9 mouse cellular contexts compared by ENCODE assay signal in genomic region chr4:115096435-115097145, GRCm38 (mm10). TPM values are rescaled to one million over a fixed set of nuclear protein-coding genes. Genes with fewer than 3 reads are reported as not detected.
DNase-seq lines count a peak whose midpoint lies in the region; ATAC-seq and TF ChIP-seq lines count a peak whose summit lies in the region.
"Had no signal": no experiment of that assay in that cellular context is flagged by ENCODE, and none has a peak within 500 bp of the region (broad histone marks: within the 10 kb centered on the region; RNA-seq: fewer than 3 reads in every experiment).

No protein-coding gene starts in this region.

- no peak overlapping the region; the same call in 1 of the 2 replicates for H3K27ac ChIP-seq in gastrocnemius, adult 2 months
- H3K27ac ChIP-seq in forebrain, embryonic 10.5 days = peak overlapping the region; percentile 73
- 0 out of 2 replicates have a peak overlapping the region, but pooled peaks have one; percentile 40 for H3K27ac ChIP-seq in midbrain, embryonic 11.5 days (ENCODE audit: low read depth, low read length)

- no peaks in the 10 kb centered on the region for H3K36me3 ChIP-seq in forebrain, embryonic 10.5 days (replicated peaks)
- H3K36me3 ChIP-seq in midbrain, embryonic 11.5 days (ENCODE audit: control insufficient read depth, insufficient read depth, low read length) = no peaks in the 10 kb centered on the region

- intact Hi-C loops in gastrocnemius, adult 2 months (cut with DNase I) = no loop called here

- peaks cover 76% of the 10 kb centered on the region for H3K27me3 ChIP-seq in forebrain, embryonic 10.5 days (ENCODE audit: poor library complexity, severe bottlenecking)
- peaks cover 15% of the 10 kb centered on the region for H3K27me3 ChIP-seq in midbrain, embryonic 11.5 days (ENCODE audit: control insufficient read depth, insufficient read depth, low read length)

- no peak for TF ChIP-seq CTCF in gastrocnemius, adult 2 months (IDR thresholded peaks at IDR 0.05)

- H3K4me3 ChIP-seq in gastrocnemius, adult 2 months = peak overlapping the region; percentile 74
- H3K4me3 ChIP-seq in forebrain, embryonic 10.5 days = peak overlapping the region; percentile 57
- peak overlapping the region; percentile 41; the same call in 1 of the 2 replicates for H3K4me3 ChIP-seq in midbrain, embryonic 11.5 days (ENCODE audit: low read depth, low read length)

- WGBS in forebrain, embryonic 10.5 days = 20% methylated on average over 11 of the region's 11 CpGs
- WGBS in midbrain, embryonic 11.5 days = 16% methylated on average over 11 of the region's 11 CpGs

- no peak for DNase-seq in gastrocnemius, adult 2 months
- no peak for DNase-seq in gastrocnemius, adult 8-10 months (ENCODE audit: low spot score in 2 of 2)
- DNase-seq in forebrain, embryonic 10.5 days (ENCODE audit: extremely low spot score, low spot score) = no peak
- peak; percentile 54 for DNase-seq in kidney, adult 9 months
- peak; percentile 88 for DNase-seq in midbrain, embryonic 11.5 days (ENCODE audit: low spot score, missing footprints)
- DNase-seq in urinary bladder, postnatal 14 days (ENCODE audit: low spot score) = no peak
- DNase-seq in frontal cortex, postnatal 10 days (ENCODE audit: low spot score in 2 of 2) = no peak
- no peak for DNase-seq in right cerebral cortex, postnatal 36 days (ENCODE audit: low spot score in 2 of 2)

- peak; percentile 23; the same call in 1 of the 2 replicates for ATAC-seq in midbrain, embryonic 11.5 days (ENCODE audit: low FRiP score)

- H3K9ac ChIP-seq in midbrain, embryonic 11.5 days (ENCODE audit: low read length) = no peak overlapping the region; the same call in 1 of the 2 replicates

- no peaks in the 10 kb centered on the region for H3K9me3 ChIP-seq in forebrain, embryonic 10.5 days
- H3K9me3 ChIP-seq in midbrain, embryonic 11.5 days (ENCODE audit: control insufficient read depth, low read length) = no peaks in the 10 kb centered on the region

- peaks cover 19% of the 10 kb centered on the region for H3K4me1 ChIP-seq in forebrain, embryonic 10.5 days
- H3K4me1 ChIP-seq in midbrain, embryonic 11.5 days (ENCODE audit: control insufficient read depth, insufficient read depth, low read length) = peaks cover 6% of the 10 kb centered on the region

- H3K4me2 ChIP-seq in midbrain, embryonic 11.5 days = peak overlapping the region; percentile 78

RNA-seq across cellular contexts. Expression of gene Pdzk1ip1, which starts 8.1 kb away (rescaled TPM):
- not detected for total RNA-seq in gastrocnemius, adult 2 months (2021)
- not detected for total RNA-seq in gastrocnemius, adult 8-10 months (2022)
- 7.4 and 12.6 TPM in 2 replicates for polyA plus RNA-seq in forebrain, embryonic 10.5 days (2016; fragmentation: Nextera tagmentation; extraction: Ambion mirVana)
- 14.6 and 16.6 TPM in 2 replicates for polyA plus RNA-seq in midbrain, embryonic 11.5 days (2014; fragmentation: Nextera tagmentation; extraction: Ambion mirVana)

RNA-seq across cellular contexts. Expression of gene Cyp4x1, which starts 37.5 kb away (rescaled TPM):
- total RNA-seq in gastrocnemius, adult 2 months (2021) = not detected
- total RNA-seq in gastrocnemius, adult 8-10 months (2022) = not detected
- polyA plus RNA-seq in forebrain, embryonic 10.5 days (2016; fragmentation: Nextera tagmentation; extraction: Ambion mirVana) = 0.07 and 0.12 TPM in 2 replicates
- 0.90 and 1.4 TPM in 2 replicates for polyA plus RNA-seq in midbrain, embryonic 11.5 days (2014; fragmentation: Nextera tagmentation; extraction: Ambion mirVana)
- total RNA-seq: heart, adult 18-20 months had no signal

RNA-seq across cellular contexts. Expression of gene Tal1, which starts 40.4 kb away (rescaled TPM):
- 1 to 10 TPM in 1 of 2 experiments, under 1 TPM in 1; 0.94 to 1.7 TPM for total RNA-seq in gastrocnemius, adult 2 months (2021)
- total RNA-seq in gastrocnemius, adult 8-10 months (2022) = under 1 TPM; 0.56 to 0.76 (median 0.60) TPM
- polyA plus RNA-seq in forebrain, embryonic 10.5 days (2016; fragmentation: Nextera tagmentation; extraction: Ambion mirVana) = 1.5 and 2.2 TPM in 2 replicates
- polyA plus RNA-seq in midbrain, embryonic 11.5 days (2014; fragmentation: Nextera tagmentation; extraction: Ambion mirVana) = 18.4 and 19.8 TPM in 2 replicates

Comparison
In these comparisons a context has a peak if more than half of its experiments do, and no peak if none do; other contexts are left out.
1. DNase-seq: peak in kidney, adult 9 months (single experiment) and midbrain, embryonic 11.5 days (single experiment); none in gastrocnemius, adult 2 months (single experiment), gastrocnemius, adult 8-10 months (0 of 2), forebrain, embryonic 10.5 days (single experiment), urinary bladder, postnatal 14 days (single experiment), frontal cortex, postnatal 10 days (0 of 2) and right cerebral cortex, postnatal 36 days (0 of 2).
2. Peak in every context shown above with its lines, with median percentiles within 50 percentile points of each other: H3K4me3 ChIP-seq.